Mouse (Mus musculus) testis, adult 2 months (tissue): ENCODE measurements around the gene Stk17b.

Source experiments
- CTCF ChIP-seq: fragments of 200-500 bp; IDR thresholded peaks from 2 replicates; pipeline ENCODE4 v1.5.1; 2012; ENCODE audit warnings: low read depth, mild to moderate bottlenecking, inconsistent platforms, low read length, moderate library complexity; ENCODE audit not compliant: control insufficient read depth, insufficient read depth, insufficient replicate concordance
- POLR2A ChIP-seq: fragments of 200-500 bp; IDR thresholded peaks from 2 replicates; pipeline ENCODE4 v1.6.1; 2012; ENCODE audit warnings: low read depth, mild to moderate bottlenecking, inconsistent platforms, low read length, moderate library complexity; ENCODE audit not compliant: control insufficient read depth

DNA sequence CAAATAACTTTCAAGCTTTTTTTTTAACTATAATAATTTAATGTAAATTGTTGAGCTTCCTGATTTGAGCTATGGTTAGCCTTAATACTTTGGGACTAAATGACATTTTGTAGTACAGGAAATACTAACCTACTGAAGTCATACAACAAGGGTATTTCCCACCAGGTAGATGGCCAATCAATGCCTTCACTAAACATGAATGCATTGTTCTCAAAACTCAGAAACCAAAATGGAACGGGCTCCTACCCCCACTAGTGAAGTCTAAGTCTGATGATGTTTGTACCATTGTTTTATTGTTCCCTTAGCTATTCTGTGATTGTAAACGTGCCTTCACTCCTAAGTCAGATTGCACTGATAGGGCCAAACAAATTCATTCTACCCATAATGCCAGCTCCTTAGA, 23.2 kb upstream of the Stk17b start:
- TF ChIP-seq CTCF = no peak
- TF ChIP-seq POLR2A = no peak
